Mouse (Mus musculus) embryonic facial prominence, embryonic 12.5 days (tissue): ENCODE measurements around the gene Trim8. TPM values are rescaled to one million over a fixed set of nuclear protein-coding genes. Genes with fewer than 3 reads are reported as not detected.

ENCODE experiments used
- ATAC-seq: fragments of 200-750 bp; cut with Nextera tagmentation; 2 replicates; pipeline ENCODE4 v1.8.0; 2017; ENCODE audit not compliant: insufficient number of reproducible peaks, insufficient read depth, low FRiP score, low TSS enrichment
- H3K27ac ChIP-seq: fragments of 300-500 bp; sonication (generic); 2 replicates; pipeline ENCODE4 v1.5.1; 2016; ENCODE audit warnings: mild to moderate bottlenecking
- H3K27me3 ChIP-seq: fragments of 300-500 bp; sonication (generic); 2 replicates; pipeline ENCODE4 v1.6.1; 2016; ENCODE audit warnings: mild to moderate bottlenecking, moderate library complexity
- H3K36me3 ChIP-seq: fragments of 300-500 bp; sonication (generic); 2 replicates; pipeline ENCODE4 v1.6.1; 2016; ENCODE audit warnings: mild to moderate bottlenecking
- H3K4me1 ChIP-seq: fragments of 300-500 bp; sonication (generic); 2 replicates; pipeline ENCODE4 v1.6.1; 2016
- H3K4me2 ChIP-seq: fragments of 300-500 bp; sonication (generic); replicated peaks from 2 replicates; pipeline ENCODE4 v1.6.1; 2016; ENCODE audit warnings: mild to moderate bottlenecking, moderate library complexity
- H3K4me3 ChIP-seq: fragments of 300-500 bp; sonication (generic); 2 replicates; pipeline ENCODE4 v1.5.1; 2016; ENCODE audit warnings: mild to moderate bottlenecking
- H3K9ac ChIP-seq: fragments of 300-500 bp; sonication (generic); 2 replicates; pipeline ENCODE4 v1.6.1; 2016; ENCODE audit warnings: mild to moderate bottlenecking, moderate library complexity
- H3K9me3 ChIP-seq: fragments of 300-500 bp; sonication (generic); 2 replicates; pipeline ENCODE4 v1.6.1; 2016; ENCODE audit warnings: mild to moderate bottlenecking, moderate library complexity
- WGBS: fragments of 180-500 bp; shearing (Covaris S2); methylation state at CpG from one replicate; pipeline ENCODE4 v1.1.7; 2016; 5-methylcytosine and 5-hydroxymethylcytosine counted together
- polyA plus RNA-seq: library from polyadenylated mRNA; unstranded; fragments of >200 nt; fragmentation: Nextera tagmentation; extraction: Ambion mirVana; gene quantifications from 2 replicates; pipeline ENCODE4 v1.2.1, GENCODE M21; 2016

Trim8 gene
- polyA plus RNA-seq, 1 experiment from 2014 or later: 23.5 TPM

DNA sequence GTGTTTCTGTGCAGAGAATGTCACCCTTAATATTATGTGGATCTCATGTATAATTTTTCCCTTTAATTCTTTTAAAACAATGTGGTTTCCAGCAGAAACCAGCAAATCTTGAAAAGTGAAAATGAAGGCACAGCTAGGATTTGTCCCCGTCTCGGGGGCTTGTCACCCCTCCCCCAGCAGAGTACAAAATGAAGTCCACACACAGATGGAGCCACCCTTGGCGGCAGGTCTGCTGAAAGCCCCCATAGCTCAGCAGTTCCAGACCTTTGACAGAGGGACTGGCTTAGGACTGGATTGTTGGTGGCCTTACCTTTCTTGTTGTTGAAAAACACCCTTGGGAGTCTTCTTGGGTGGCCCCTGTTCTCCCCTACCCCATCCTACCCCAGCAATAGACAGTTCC is 20.1 kb upstream of the Trim8 start:
- ATAC-seq: no peak
- Histone ChIP-seq H3K27me3 (no peaks in the 10 kb centered on the region), H3K4me2 (no peak overlapping the region), H3K9me3 (no peaks in the 10 kb centered on the region), H3K4me1 (peaks cover 64% of the 10 kb centered on the region), H3K27ac (peak overlapping the region; percentile 64), H3K36me3 (peaks cover 57% of the 10 kb centered on the region), H3K4me3 (no peak overlapping the region), H3K9ac (no peak overlapping the region)
- 21% methylated on average over 3 of the region's 3 CpGs for WGBS

DNA sequence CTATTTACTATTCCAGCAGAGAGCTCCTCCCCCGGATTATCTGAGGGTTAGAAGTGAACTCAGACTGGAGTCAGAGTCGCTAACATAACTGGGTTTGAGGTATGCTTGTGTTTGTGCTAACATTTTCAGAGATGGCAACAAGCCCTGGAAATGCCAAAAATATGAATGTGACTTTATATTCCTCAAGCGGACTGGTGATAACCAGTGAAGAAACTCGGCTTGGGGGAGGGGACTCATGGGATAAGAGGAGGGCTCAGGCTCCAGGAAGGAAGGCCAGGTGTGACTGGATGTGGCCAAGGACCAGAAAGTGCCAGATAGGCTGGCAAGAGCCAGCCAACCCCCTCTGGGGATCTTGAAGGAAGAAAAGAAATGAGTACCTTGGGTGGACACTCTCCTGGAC is 19.7 kb upstream of the Trim8 start:
- Histone ChIP-seq H3K9ac (no peak overlapping the region), H3K4me1 (peaks cover 64% of the 10 kb centered on the region), H3K9me3 (no peaks in the 10 kb centered on the region), H3K27me3 (no peaks in the 10 kb centered on the region), H3K4me2 (no peak overlapping the region), H3K27ac (peak overlapping the region; percentile 30; the same call in 1 of the 2 replicates), H3K4me3 (no peak overlapping the region), H3K36me3 (peaks cover 58% of the 10 kb centered on the region)
- WGBS: 18% methylated on average over 4 of the region's 4 CpGs
- ATAC-seq: no peak

DNA sequence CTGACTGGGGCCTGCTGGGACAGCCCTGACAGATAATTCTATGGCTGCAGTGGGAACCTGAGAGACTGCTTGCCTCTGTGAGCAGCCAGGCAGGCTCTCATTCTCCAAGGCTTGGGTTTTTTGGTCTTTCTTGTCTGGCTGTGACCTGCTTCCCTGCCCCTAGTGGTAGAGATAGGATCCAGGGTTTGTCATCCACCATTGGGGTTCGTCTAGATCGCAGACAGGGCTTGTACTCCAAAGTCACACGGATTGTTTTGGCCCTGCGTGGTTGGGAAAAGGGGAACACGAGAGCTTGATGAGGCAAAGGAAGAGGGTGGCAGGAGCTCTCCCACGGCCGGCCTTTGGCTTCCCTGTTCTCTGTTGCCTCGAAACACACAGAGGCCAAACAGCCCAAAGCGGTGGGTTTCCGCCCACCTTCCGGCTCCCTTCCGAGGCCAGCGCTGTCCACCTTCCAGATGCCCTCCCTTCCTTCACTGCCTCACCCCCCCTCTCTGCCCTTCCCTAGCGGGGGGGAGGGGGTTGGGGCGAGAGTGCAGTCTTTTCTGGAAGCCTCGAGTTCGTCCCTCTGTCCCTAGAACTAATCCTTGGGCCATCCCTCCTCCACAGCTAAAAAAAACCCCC is 18.5 kb upstream of the Trim8 start:
- Histone ChIP-seq H3K36me3 (peaks cover 60% of the 10 kb centered on the region), H3K27ac (no peak overlapping the region), H3K27me3 (no peaks in the 10 kb centered on the region), H3K9ac (no peak overlapping the region), H3K4me2 (no peak overlapping the region), H3K4me3 (no peak overlapping the region), H3K4me1 (peaks cover 56% of the 10 kb centered on the region), H3K9me3 (no peaks in the 10 kb centered on the region)
- 38% methylated on average over 17 of the region's 17 CpGs for WGBS
- no peak for ATAC-seq

DNA sequence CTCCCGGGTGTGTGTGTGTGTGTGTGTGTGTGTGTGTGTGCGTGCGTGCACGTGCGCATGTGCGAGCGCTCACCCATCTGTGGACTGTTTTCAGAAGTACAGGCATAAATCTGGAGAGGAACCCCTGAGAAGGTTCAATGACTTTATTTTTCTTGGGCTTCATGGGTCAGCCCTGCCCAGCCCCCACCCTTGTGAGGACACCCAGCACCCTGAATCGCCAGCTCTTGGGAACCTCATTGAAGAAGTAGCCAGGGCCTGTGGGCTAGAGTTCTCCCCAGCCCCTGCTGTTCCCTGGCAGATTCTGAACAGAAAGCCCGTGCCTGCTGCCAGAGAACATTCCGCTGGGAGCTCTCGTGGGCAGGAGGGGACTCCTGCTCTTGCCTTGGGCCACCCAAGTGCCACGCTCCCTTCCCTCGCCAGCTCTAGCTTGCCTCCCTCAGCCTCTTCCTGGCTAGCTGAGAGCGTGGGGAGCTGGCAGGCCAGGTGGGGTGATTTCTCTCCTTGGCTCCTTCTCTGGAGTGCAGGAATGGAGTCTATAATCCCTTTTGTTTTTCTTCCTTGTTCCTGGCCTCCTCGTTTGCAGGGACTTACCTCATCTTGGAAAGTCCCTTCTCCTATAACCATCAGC is 17.7 kb upstream of the Trim8 start:
- Histone ChIP-seq H3K4me2 (no peak overlapping the region), H3K27me3 (no peaks in the 10 kb centered on the region), H3K4me1 (peaks cover 48% of the 10 kb centered on the region), H3K9ac (no peak overlapping the region), H3K9me3 (no peaks in the 10 kb centered on the region), H3K36me3 (peaks cover 53% of the 10 kb centered on the region), H3K27ac (peak overlapping the region; percentile 46; the same call in 1 of the 2 replicates), H3K4me3 (no peak overlapping the region)
- ATAC-seq: no peak
- 77% methylated on average over 15 of the region's 15 CpGs for WGBS

DNA sequence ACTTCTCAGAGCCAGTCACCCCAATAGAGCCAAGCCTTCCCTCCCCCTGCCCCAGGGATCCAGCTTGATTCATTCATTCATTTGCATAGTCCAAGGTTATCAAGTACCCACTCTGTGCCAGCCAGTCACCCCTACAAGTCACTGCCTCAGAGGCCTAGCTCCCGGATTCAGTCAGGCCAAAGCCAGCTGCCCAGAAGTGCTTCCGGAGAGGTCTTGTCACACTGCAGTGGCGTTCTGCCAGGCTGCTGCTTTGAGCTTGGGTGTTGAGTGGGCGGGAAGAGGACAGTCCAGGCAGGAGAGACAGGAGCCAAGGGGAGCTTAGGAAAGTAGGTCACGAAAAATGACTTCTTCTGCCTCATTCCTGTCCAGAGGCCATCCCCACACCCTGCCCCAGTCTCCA is 17.0 kb upstream of the Trim8 start:
- Histone ChIP-seq H3K4me1 (peaks cover 41% of the 10 kb centered on the region), H3K4me3 (no peak overlapping the region), H3K9ac (no peak overlapping the region), H3K27me3 (no peaks in the 10 kb centered on the region), H3K27ac (no peak overlapping the region), H3K4me2 (no peak overlapping the region), H3K36me3 (peaks cover 47% of the 10 kb centered on the region), H3K9me3 (no peaks in the 10 kb centered on the region)
- WGBS: 76% methylated on average over 5 of the region's 5 CpGs
- no peak for ATAC-seq

DNA sequence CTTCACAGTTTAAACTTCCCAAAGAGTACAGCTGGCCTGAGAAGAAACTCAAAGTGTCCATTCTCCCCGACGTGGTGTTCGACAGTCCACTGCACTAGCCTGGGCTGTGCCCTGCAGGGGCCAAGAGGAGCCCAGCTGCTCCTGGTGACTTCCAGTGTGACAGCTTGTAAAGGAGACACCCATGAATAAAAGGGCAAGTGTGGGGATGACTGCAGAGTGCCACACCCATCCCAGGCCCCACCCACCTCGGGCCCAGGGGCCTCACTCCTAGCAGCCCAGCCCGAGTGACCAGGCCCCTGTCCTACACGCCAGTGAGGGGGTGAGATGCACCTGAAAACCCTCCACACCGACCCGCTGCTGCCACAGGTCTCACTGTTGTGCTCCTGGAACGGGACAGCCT is 15.7 kb upstream of the Trim8 start:
- WGBS: 77% methylated on average over 9 of the region's 9 CpGs
- Histone ChIP-seq H3K4me2 (no peak overlapping the region), H3K4me1 (peaks cover 34% of the 10 kb centered on the region), H3K27ac (no peak overlapping the region), H3K27me3 (no peaks in the 10 kb centered on the region), H3K9ac (no peak overlapping the region), H3K36me3 (peaks cover 39% of the 10 kb centered on the region), H3K4me3 (no peak overlapping the region), H3K9me3 (no peaks in the 10 kb centered on the region)
- no peak for ATAC-seq

DNA sequence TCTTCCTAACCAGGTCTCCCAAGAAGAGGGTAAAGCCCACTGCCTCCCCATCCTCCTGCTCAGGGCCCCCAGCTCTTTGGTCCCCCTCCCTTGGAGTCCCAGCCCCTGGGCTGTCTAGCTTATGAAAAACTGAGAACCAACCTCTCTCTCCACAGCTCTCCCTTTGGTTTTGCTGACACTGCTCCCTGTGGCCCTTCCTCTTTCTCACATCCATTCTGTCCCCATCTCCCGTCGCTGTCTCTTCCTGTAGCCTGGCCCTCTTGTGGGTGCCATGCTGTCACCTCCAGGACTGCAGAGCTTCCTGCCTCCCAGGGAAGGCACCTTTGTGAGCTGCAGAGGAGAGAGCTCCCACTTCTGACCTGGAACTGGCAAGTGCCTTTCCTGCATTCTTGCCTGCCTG is 14.8 kb upstream of the Trim8 start:
- Histone ChIP-seq H3K27ac (no peak overlapping the region), H3K4me1 (peaks cover 26% of the 10 kb centered on the region)

DNA sequence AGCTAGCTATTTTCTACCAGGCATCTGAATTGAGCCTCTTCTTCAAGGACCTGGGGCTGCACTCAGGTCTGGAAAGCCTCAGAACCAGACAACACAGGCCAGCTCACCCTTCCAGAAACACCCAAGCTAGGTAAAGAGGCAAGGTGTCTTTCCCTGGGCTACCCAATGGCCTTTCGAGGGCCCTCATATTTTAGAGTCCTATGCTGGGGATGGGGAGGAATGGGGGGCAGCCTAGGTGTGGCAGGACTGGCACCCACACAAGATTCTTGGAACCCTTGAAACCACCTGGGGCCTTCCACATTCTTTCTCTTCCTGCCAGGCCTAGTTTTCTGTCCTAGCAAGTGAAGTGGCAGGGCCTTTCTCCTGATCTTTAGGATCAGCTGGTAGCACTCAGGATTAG is 12.1 kb upstream of the Trim8 start:
- ATAC-seq: no peak
- H3K9ac ChIP-seq: no peak overlapping the region
- no peak overlapping the region for H3K4me2 ChIP-seq
- H3K4me3 ChIP-seq: no peak overlapping the region
- peaks cover 34% of the 10 kb centered on the region for H3K36me3 ChIP-seq
- H3K9me3 ChIP-seq: no peaks in the 10 kb centered on the region
- 81% methylated on average over 1 of the region's 1 CpGs for WGBS
- no peaks in the 10 kb centered on the region for H3K27me3 ChIP-seq
- no peak overlapping the region for H3K27ac ChIP-seq
- peaks cover 5% of the 10 kb centered on the region for H3K4me1 ChIP-seq

More for the DNA sequence above, 14.8 kb upstream of the Trim8 start:
- Histone ChIP-seq H3K9me3 (no peaks in the 10 kb centered on the region), H3K27me3 (no peaks in the 10 kb centered on the region), H3K36me3 (peaks cover 39% of the 10 kb centered on the region), H3K4me3 (no peak overlapping the region), H3K4me2 (no peak overlapping the region), H3K9ac (no peak overlapping the region)
- 64% methylated on average over 2 of the region's 2 CpGs for WGBS
- ATAC-seq: no peak

DNA sequence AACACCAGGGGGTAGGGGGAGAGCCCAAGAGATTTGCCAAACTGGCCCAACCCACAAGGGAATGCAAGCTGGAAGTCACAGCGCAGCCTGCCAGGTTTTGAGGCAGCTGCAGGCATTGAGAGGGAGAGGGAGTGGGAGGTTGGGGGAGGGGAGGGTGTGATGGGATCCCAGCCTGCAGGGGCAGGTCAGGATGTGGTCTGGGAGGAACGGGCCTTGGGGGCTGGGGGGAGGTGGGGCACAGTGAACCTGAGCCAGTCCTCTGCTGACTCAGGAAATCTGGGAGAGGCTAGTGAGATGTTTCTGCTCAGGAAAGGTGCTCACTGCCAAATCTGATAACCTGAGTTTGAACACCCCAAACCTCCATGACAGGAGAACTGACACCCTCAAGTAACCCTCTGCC is 10.9 kb upstream of the Trim8 start:
- Histone ChIP-seq H3K4me3 (no peak overlapping the region), H3K9me3 (no peaks in the 10 kb centered on the region), H3K27ac (peak overlapping the region; percentile 36; the same call in 1 of the 2 replicates), H3K27me3 (no peaks in the 10 kb centered on the region), H3K4me2 (no peak overlapping the region), H3K36me3 (peaks cover 24% of the 10 kb centered on the region), H3K4me1 (peaks cover 5% of the 10 kb centered on the region), H3K9ac (no peak overlapping the region)
- ATAC-seq: 0 out of 2 replicates have a peak, but pooled peaks have one; percentile 31
- 5% methylated on average over 2 of the region's 2 CpGs for WGBS

DNA sequence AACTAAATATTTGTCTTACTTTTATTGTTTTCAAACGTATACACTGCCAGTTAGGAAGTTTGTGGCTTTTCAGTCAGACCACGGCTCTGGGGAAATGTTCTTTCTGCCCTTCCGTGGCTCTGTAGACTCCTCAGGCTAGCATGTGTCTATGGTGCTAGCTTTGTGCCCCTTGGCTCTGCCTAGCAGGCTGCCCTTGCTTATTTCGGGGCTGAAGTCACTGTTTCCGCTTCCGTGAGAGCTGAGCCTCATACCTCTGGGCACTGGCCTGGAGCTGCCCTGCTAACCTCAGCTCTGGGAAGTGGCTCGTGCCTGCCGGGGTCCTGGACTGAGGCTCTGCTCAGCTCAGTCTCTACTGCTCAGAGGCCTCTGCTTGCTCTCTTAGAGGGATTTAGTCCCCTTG is 6.4 kb upstream of the Trim8 start:
- Histone ChIP-seq H3K4me3 (no peak overlapping the region), H3K9me3 (no peaks in the 10 kb centered on the region), H3K27ac (no peak overlapping the region), H3K4me1 (peaks cover 5% of the 10 kb centered on the region), H3K9ac (no peak overlapping the region), H3K27me3 (no peaks in the 10 kb centered on the region), H3K36me3 (no peaks in the 10 kb centered on the region), H3K4me2 (no peak overlapping the region)
- no peak for ATAC-seq
- 73% methylated on average over 8 of the region's 8 CpGs for whole genome bisulfite sequencing

DNA sequence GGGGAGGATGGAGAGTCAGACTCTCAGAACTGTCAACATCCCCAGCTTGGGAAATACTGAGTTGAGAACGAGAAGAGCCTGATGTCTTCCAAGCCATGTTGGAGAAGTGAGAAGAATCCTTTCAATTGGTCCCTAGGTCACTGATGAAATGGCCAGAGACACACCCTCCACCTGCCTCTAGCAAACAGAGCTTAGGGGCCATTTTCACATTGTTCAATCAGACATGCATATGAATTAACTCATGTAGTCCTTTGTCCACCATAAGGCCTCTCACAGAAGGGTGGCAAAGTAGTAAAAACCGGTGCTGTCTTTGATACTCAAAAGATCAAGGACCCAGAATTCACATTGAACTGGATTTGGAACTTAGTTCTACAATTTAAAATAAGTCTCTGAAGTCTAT is 4.3 kb upstream of the Trim8 start:
- Histone ChIP-seq H3K9ac (no peak overlapping the region), H3K4me1 (no peaks in the 10 kb centered on the region), H3K27ac (no peak overlapping the region), H3K36me3 (no peaks in the 10 kb centered on the region), H3K4me2 (no peak overlapping the region), H3K9me3 (no peaks in the 10 kb centered on the region), H3K27me3 (no peaks in the 10 kb centered on the region), H3K4me3 (no peak overlapping the region)
- WGBS: 73% methylated on average over 2 of the region's 2 CpGs
- no peak for ATAC-seq

DNA sequence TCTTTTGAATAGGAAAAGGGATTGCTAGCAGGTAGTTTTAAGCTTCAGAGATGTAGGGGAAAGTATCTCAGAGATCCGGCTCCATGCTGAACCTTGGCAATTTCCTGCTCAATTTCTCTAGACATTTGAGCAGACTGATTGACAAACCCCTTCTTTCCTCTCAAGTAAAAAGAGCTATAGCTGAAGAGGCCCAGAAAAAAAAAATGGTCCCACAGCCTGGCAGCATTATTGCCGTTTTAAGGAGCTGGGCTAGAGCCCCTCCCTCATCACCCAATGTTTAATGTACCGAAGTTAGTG is 2.0 kb upstream of the Trim8 start:
- no peaks in the 10 kb centered on the region for H3K27me3 ChIP-seq
- WGBS: 0% methylated on average over 3 of the region's 3 CpGs
- no peaks in the 10 kb centered on the region for H3K9me3 ChIP-seq
- no peak for ATAC-seq
- H3K27ac ChIP-seq: peak overlapping the region; percentile 83
- H3K4me1 ChIP-seq: peaks cover 12% of the 10 kb centered on the region
- H3K4me3 ChIP-seq: peak overlapping the region; percentile 92
- H3K9ac ChIP-seq: no peak overlapping the region
- no peaks in the 10 kb centered on the region for H3K36me3 ChIP-seq
- H3K4me2 ChIP-seq: peak overlapping the region; percentile 40
